Mouse (Mus musculus) ES-E14 (cell line): ENCODE results near the gene Cul7. TPM values are rescaled to one million over a fixed set of nuclear protein-coding genes. Genes with fewer than 3 reads are reported as not detected.

Experiments
- DNase-seq: peaks from one replicate; pipeline ENCODE4 v3.0.0-alpha.2; 2013; ENCODE audit warnings: low read depth, low spot score
- H3K27ac ChIP-seq: 2 replicates; pipeline ENCODE4 v1.5.1; 2012; ENCODE audit warnings: low read depth, mild to moderate bottlenecking, low read length, moderate library complexity, mixed read lengths; ENCODE audit not compliant: poor library complexity, insufficient read depth, severe bottlenecking
- H3K36me3 ChIP-seq: 2 replicates; pipeline ENCODE4 v1.6.1; 2012; ENCODE audit warnings: mild to moderate bottlenecking, low read length, moderate library complexity, mixed read lengths; ENCODE audit not compliant: control insufficient read depth, poor library complexity, insufficient read depth, severe bottlenecking
- H3K4me1 ChIP-seq, 2 experiments: fragments of 150-350 bp in 1 of 2; sonication (generic) in 1 of 2; 2 replicates each; pipeline ENCODE4 v1.6.1; 2012; ENCODE audit warnings: low read length in 2 of 2, mild to moderate bottlenecking in 1 of 2, mixed read lengths in 1 of 2; ENCODE audit not compliant: control insufficient read depth in 2 of 2, insufficient read depth in 2 of 2, poor library complexity in 1 of 2
- H3K4me3 ChIP-seq, 2 experiments: fragments of 150-350 bp in 1 of 2; sonication (generic) in 1 of 2; 2 replicates each; pipeline ENCODE4 v1.5.1; 2012; ENCODE audit warnings: low read length in 2 of 2, low read depth in 1 of 2, mild to moderate bottlenecking in 1 of 2, mixed read lengths in 1 of 2; ENCODE audit not compliant: insufficient read depth in 1 of 2, poor library complexity in 1 of 2, severe bottlenecking in 1 of 2
- H3K9ac ChIP-seq: 2 replicates; pipeline ENCODE4 v1.6.1; 2012; ENCODE audit warnings: low read depth, mild to moderate bottlenecking, low read length, mixed read lengths; ENCODE audit not compliant: poor library complexity, insufficient read depth, severe bottlenecking
- H3K9me3 ChIP-seq: fragments of 150-350 bp; sonication (generic); 2 replicates; pipeline ENCODE4 v1.6.1; 2012; ENCODE audit warnings: low read depth, mild to moderate bottlenecking, low read length; ENCODE audit not compliant: control insufficient read depth, insufficient read depth
- CHD2 ChIP-seq: IDR thresholded peaks from 2 replicates; pipeline ENCODE4 v1.6.1; 2014; ENCODE audit warnings: mild to moderate bottlenecking, low read depth, low read length, inconsistent platforms
- HCFC1 ChIP-seq: IDR thresholded peaks from 2 replicates; pipeline ENCODE4 v1.6.1; 2012; ENCODE audit warnings: low read length, inconsistent platforms, borderline replicate concordance; ENCODE audit not compliant: insufficient read depth
- MAFK ChIP-seq: IDR thresholded peaks from 2 replicates; pipeline ENCODE4 v1.6.1; 2014; ENCODE audit warnings: mild to moderate bottlenecking, low read depth, low read length, inconsistent platforms; ENCODE audit not compliant: insufficient read depth
- ZC3H11A ChIP-seq: IDR thresholded peaks from 2 replicates; pipeline ENCODE4 v1.6.1; 2012; ENCODE audit warnings: low read depth, mild to moderate bottlenecking, inconsistent platforms, low read length, borderline replicate concordance
- ZNF384 ChIP-seq: IDR thresholded peaks from 2 replicates; pipeline ENCODE4 v1.6.1; 2012; ENCODE audit warnings: low read depth, low read length, inconsistent platforms
- in situ Hi-C, 2 experiments: fragments of 600-800 bp; cut with MboI; formaldehyde crosslinking; loops; one replicate each; pipeline ENCODE4 v1.15.1; 2025; ENCODE audit warnings: low sequenced_read_pairs in 2 of 2, inconsistent platforms in 1 of 2; ENCODE audit not compliant: unreplicated experiment in 2 of 2
- total RNA-seq: library from RNA; depleted of rRNA; stranded (reverse); fragments of 300-350 nt; gene quantifications from 2 replicates; pipeline ENCODE4 v1.2.3, GENCODE M21; 2012

The Cul7 gene
- total RNA-seq, 1 experiment, result 96.1 TPM

DNA sequence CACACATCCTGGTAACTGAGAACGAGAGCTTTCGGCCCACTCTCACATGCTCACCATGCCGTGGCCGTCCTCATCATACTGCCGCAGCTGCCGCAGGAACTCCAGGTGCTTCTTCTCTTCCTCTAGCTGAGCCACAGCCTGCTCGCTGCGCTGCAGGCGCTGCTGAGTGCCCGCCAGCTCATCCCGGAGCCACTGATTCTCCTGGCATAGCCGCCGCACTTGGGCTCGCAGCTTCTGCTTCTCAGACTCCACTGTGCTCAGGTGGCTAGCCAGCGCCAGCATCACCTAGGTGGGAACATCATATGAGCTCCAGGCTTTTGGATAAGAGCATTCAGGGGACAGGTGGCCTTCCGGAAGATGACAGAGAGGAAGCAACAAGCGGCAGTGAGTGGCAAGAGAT, 8.1 kb upstream of the Cul7 start:
- no peak for DNase-seq
- Histone ChIP-seq H3K27ac (no peak overlapping the region), H3K36me3 (no peaks in the 10 kb centered on the region), H3K9me3 (no peaks in the 10 kb centered on the region), H3K9ac (peak overlapping the region; percentile 24; the same call in 1 of the 2 replicates), H3K4me3 (peak overlapping the region in 1 of 2 experiments; percentile 16; a peak in 1 of 4 replicates), H3K4me1 (peaks cover 4 to 14% of the 10 kb centered on the region in 2 experiments; a peak in 1 of 4 replicates)
- in situ Hi-C loops, result no loop called here
- TF ChIP-seq ZNF384, result no peak
- TF ChIP-seq HCFC1, result no peak
- TF ChIP-seq MAFK, result no peak
- no peak for TF ChIP-seq ZC3H11A
- TF ChIP-seq CHD2, result no peak

DNA sequence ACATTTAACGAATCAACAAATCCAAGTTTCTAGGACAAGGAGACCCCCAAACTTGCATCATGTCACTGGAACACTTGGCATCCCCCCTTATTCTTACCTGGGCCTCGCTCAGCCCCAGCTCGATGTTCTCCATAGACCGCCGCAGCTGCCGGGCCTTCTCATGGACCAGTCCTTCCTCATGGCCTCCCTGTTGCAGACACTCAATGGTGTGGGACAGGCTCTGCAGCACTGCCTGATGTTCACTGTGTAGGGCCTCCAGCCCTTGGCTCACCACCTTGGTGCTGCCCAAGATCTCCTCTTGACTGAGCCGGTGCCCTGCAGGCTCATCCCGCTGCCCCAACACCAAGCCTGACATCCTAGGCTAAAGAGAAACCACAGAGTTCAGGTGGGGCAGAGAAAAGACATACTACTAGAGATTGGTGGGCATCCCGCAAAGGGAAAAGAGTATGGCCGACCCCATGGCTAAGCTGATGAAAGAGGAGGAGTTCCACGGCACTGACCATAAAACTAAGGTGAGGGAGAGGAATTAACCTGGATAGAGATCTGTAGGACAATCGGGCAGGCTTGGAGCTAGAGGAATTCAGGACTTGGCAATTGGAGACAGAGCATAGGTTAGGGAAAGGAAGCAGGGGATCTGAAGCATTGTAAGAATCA, 5.9 kb upstream of the Cul7 start:
- in situ Hi-C loops, result no loop called here
- Histone ChIP-seq H3K27ac (no peak overlapping the region), H3K4me1 (peaks cover 4 to 12% of the 10 kb centered on the region in 2 experiments; a peak in 1 of 4 replicates), H3K36me3 (peaks cover 9% of the 10 kb centered on the region; the same call in 1 of the 2 replicates), H3K9ac (no peak overlapping the region), H3K9me3 (no peaks in the 10 kb centered on the region), H3K4me3 (no peak overlapping the region)
- no peak for DNase-seq
- TF ChIP-seq HCFC1, result no peak
- no peak for TF ChIP-seq ZNF384
- no peak for TF ChIP-seq ZC3H11A
- no peak for TF ChIP-seq CHD2

- peak overlapping the region; percentile 71 to 80 for H3K4me3 ChIP-seq
- H3K4me1 ChIP-seq, result peaks cover 4 to 10% of the 10 kb centered on the region in 2 experiments; a peak in 1 of 4 replicates
- no peak for TF ChIP-seq CHD2
- TF ChIP-seq ZNF384, result no peak
- TF ChIP-seq ZC3H11A, result no peak
- TF ChIP-seq MAFK, result no peak
- no peak for TF ChIP-seq HCFC1
- peaks cover 13% of the 10 kb centered on the region; the same call in 1 of the 2 replicates for H3K36me3 ChIP-seq
- no peak for DNase-seq
- no peaks in the 10 kb centered on the region for H3K9me3 ChIP-seq
- in situ Hi-C loops, result no loop called here
- H3K27ac ChIP-seq, result no peak overlapping the region
- peak overlapping the region; percentile 45 for H3K9ac ChIP-seq
Measured at GRCm38 (mm10) chr17:46644916-46645475, 5.1 kb upstream of the Cul7 start.

DNA sequence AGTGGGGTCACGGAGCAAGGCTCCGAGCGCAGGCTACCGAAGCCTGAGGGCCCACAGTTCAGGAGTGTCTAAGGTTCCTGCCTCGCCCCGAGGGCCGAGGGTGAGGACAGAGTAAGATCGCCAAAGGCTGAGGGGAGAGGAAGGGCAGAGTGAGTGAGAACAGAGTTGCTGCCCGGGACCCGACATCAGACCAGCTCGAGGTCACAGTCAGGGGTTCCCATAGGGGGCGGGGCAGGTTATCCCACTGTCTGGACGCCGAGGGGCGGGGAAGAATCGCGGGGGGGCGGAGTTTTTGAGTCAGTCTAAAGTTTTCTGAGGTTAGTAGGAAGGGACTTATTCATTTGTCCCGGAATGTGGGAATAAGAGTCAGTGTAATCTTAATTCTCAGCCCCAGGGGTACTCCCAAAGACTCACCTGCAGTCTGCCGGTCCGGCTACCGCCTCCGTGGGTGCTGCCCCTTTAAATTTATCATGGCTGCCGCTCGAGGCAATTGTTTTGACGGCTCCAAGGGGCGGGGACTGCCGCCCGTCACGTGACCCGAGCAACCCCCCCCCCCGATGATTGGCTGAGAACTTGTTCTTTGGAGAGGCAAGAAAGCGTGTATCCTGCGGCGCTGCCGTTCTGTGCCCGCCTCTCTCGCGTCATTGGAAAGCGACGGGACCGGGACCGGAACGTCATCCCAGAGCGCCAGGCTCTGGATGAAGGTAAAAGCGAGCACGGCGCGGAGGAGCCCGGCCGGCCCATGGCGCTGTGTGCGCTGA, 4.4 kb upstream of the Cul7 start, which contains the start of the genes Klc4 and Mrpl2:
Gene Klc4, minus strand, starts transcription at position 462 of the 761 bp plus-strand sequence.
Gene Mrpl2, plus strand, starts transcription at position 669 of the 761 bp plus-strand sequence.
- Histone ChIP-seq H3K36me3 (peaks cover 13% of the 10 kb centered on the region; the same call in 1 of the 2 replicates), H3K27ac (peak within 1 kb of the TSS; percentile 87), H3K9me3 (no peaks in the 10 kb centered on the region), H3K9ac (peak within 1 kb of the TSS; percentile 100), H3K4me1 (peaks cover 4 to 10% of the 10 kb centered on the region in 2 experiments; a peak in 1 of 4 replicates), H3K4me3 (peak within 1 kb of the TSS; percentile 86 to 100)
- in situ Hi-C loops, result no loop called here
- DNase-seq, result peak; percentile 98
- no peak for TF ChIP-seq ZNF384
- no peak for TF ChIP-seq CHD2
- TF ChIP-seq HCFC1, result peak; percentile 86
- TF ChIP-seq ZC3H11A, result no peak
